ENCODE assay signal across 7 mouse cellular contexts in the genomic region with DNA sequence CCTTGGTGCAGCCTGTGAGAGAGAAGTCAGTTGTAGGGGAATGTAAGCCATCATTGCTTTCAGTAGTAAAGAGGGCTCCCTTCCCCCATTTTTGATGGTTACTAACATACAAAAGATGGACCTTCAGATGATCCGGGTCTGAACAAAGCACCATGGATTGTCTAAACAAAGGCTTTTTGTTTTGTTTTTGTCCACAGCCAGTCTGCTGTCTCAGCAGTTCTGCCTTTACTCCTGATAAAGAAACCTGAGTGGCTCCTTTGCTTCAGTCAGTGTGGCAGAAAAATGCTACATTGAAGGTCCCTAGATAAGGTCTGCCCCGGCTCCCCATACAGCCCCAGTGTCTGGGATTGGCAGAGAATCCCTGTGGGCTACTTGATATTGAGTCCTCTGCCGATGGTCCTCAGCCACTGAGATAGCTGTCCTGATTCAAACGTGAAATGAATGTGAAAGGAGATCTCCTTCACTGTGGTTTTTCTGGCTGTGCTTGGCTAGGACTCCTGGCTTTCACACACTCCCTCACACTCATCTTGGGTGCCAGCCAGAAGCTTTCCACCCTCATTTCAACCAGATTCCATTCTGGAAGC.
DNase-seq lines count a peak whose midpoint lies in the region; ATAC-seq and TF ChIP-seq lines count a peak whose summit lies in the region.

No protein-coding gene starts in this region.

- H3K4me1 ChIP-seq in embryonic facial prominence, embryonic 10.5 days, result peaks cover 15% of the 10 kb centered on the region
- no peaks in the 10 kb centered on the region; the same call in 1 of the 2 replicates for H3K4me1 ChIP-seq in liver, postnatal 0 days (ENCODE audit: insufficient read depth)

- H3K27me3 ChIP-seq in embryonic facial prominence, embryonic 10.5 days (replicated peaks; ENCODE audit: low read depth, poor library complexity, severe bottlenecking), result no peaks in the 10 kb centered on the region
- H3K27me3 ChIP-seq in liver, postnatal 0 days (ENCODE audit: insufficient read depth, low read length), result no peaks in the 10 kb centered on the region

- peaks cover 6% of the 10 kb centered on the region; the same call in 1 of the 2 replicates for H3K36me3 ChIP-seq in embryonic facial prominence, embryonic 10.5 days (replicated peaks)
- no peaks in the 10 kb centered on the region for H3K36me3 ChIP-seq in liver, postnatal 0 days (replicated peaks; ENCODE audit: insufficient read depth, low read length)

- H3K4me3 ChIP-seq in embryonic facial prominence, embryonic 10.5 days, result no peak overlapping the region
- H3K4me3 ChIP-seq in liver, postnatal 0 days (ENCODE audit: low read depth, low read length), result no peak overlapping the region

- 27% methylated on average over 4 of the region's 4 CpGs for WGBS in embryonic facial prominence, embryonic 10.5 days
- WGBS in liver, postnatal 0 days (ENCODE audit: insufficient replicate concordance), result 45% methylated on average over 4 of the region's 4 CpGs

- H3K9me3 ChIP-seq in embryonic facial prominence, embryonic 10.5 days, result no peaks in the 10 kb centered on the region
- no peaks in the 10 kb centered on the region for H3K9me3 ChIP-seq in liver, postnatal 0 days (ENCODE audit: low read length)

- intact Hi-C loops in heart, postnatal 14 days (cut with DNase I), result no loop called here

- H3K9ac ChIP-seq in liver, postnatal 0 days (replicated peaks), result no peak overlapping the region

- no peak for ATAC-seq in liver, postnatal 0 days

- DNase-seq in urinary bladder, adult 18-20 months (ENCODE audit: low spot score in 2 of 2), result peak; percentile 12 to 18
- no peak for DNase-seq in urinary bladder, postnatal 25 days (ENCODE audit: low spot score)
- no peak for DNase-seq in embryonic facial prominence, embryonic 10.5 days (ENCODE audit: low spot score)
- DNase-seq in heart, postnatal 14 days, result peak; percentile 31 to 64
- peak; percentile 20 to 55 for DNase-seq in left cerebral cortex, adult 8-10 months (ENCODE audit: low spot score in 2 of 2)
- peak; percentile 22 for DNase-seq in ovary, postnatal 36 days (ENCODE audit: low spot score)
- no peak for DNase-seq in liver, postnatal 0 days

- no peak overlapping the region for H3K4me2 ChIP-seq in liver, postnatal 0 days (ENCODE audit: low read depth, low read length)

- TF ChIP-seq CTCF in liver, postnatal 0 days (IDR thresholded peaks at IDR 0.05; ENCODE audit: low read depth), result no peak

- H3K27ac ChIP-seq in embryonic facial prominence, embryonic 10.5 days (replicated peaks), result 0 out of 2 replicates have a peak overlapping the region, but pooled peaks have one; percentile 30
- no peak overlapping the region for H3K27ac ChIP-seq in liver, postnatal 0 days (ENCODE audit: low read depth)

- no peak for TF ChIP-seq EP300 in liver, postnatal 0 days (IDR thresholded peaks at IDR 0.05; ENCODE audit: low read depth)

Comparison
In these comparisons a context has a peak if more than half of its experiments do, and no peak if none do; other contexts are left out.
1. DNase-seq: peak in urinary bladder, adult 18-20 months (2 of 2), heart, postnatal 14 days (2 of 2), left cerebral cortex, adult 8-10 months (2 of 2) and ovary, postnatal 36 days (single experiment); none in urinary bladder, postnatal 25 days (single experiment), embryonic facial prominence, embryonic 10.5 days (single experiment) and liver, postnatal 0 days (single experiment).